Mouse (Mus musculus): ENCODE results near the gene Dgat2. TPM values are rescaled to one million over a fixed set of nuclear protein-coding genes. Genes with fewer than 3 reads are reported as not detected.

Dgat2 gene
- polyA plus RNA-seq, 1 experiment from 2014 or later: 38.3 TPM

- Histone ChIP-seq H3K4me1 (replicated peaks; ENCODE audit: control insufficient read depth, insufficient read depth, low read length) (no peaks in the 10 kb centered on the region; the same call in 1 of the 2 replicates), H3K9ac (ENCODE audit: low read length) (no peak overlapping the region), H3K36me3 (ENCODE audit: control insufficient read depth, insufficient read depth, low read length) (no peaks in the 10 kb centered on the region), H3K9me3 (ENCODE audit: control insufficient read depth, low read length) (no peaks in the 10 kb centered on the region), H3K4me3 (ENCODE audit: low read length) (no peak overlapping the region), H3K27ac (ENCODE audit: low read length) (no peak overlapping the region), H3K4me2 (ENCODE audit: low read depth, low read length) (no peak overlapping the region), H3K27me3 (ENCODE audit: control insufficient read depth, insufficient read depth, low read depth, low read length) (no peaks in the 10 kb centered on the region)
- WGBS: 65% methylated on average over 8 of the region's 9 CpGs
- no peak for ATAC-seq (ENCODE audit: low read depth)
Observed at GRCm38 (mm10) chr7:99199451-99200175, 17.1 kb upstream of the Dgat2 start.

- no peak overlapping the region for H3K27ac ChIP-seq (ENCODE audit: low read length)
- H3K9me3 ChIP-seq (ENCODE audit: control insufficient read depth, low read length): no peaks in the 10 kb centered on the region
- H3K4me3 ChIP-seq (ENCODE audit: low read length): no peak overlapping the region
- no peak overlapping the region for H3K9ac ChIP-seq (ENCODE audit: low read length)
- H3K27me3 ChIP-seq (ENCODE audit: control insufficient read depth, insufficient read depth, low read depth, low read length): no peaks in the 10 kb centered on the region
- whole genome bisulfite sequencing: 82% methylated on average over 2 of the region's 2 CpGs
- no peak overlapping the region for H3K4me2 ChIP-seq (ENCODE audit: low read depth, low read length)
- ATAC-seq (ENCODE audit: low read depth): no peak
- H3K36me3 ChIP-seq (ENCODE audit: control insufficient read depth, insufficient read depth, low read length): no peaks in the 10 kb centered on the region
- H3K4me1 ChIP-seq (replicated peaks; ENCODE audit: control insufficient read depth, insufficient read depth, low read length): no peaks in the 10 kb centered on the region; the same call in 1 of the 2 replicates
Observed at GRCm38 (mm10) chr7:99198811-99199210, 16.3 kb upstream of the Dgat2 start.

DNA sequence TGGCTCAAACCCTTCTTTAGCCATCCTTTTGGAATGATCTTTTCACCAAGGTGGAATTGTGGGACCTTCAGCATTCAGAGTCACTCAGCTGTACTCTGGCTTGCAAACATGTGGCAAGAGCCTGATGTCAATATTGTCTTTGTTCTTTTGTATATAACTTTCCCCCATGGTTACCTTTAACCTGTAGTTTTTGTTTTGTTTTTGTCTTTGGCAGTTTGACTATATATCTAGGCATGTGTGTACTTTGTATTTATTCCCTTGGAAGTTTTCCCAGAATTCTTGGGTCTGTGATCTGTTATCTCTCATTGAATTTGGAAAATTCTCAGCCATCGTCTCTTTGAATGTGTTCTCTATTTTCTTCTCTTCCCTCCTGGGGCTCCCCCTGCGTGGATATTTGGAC, 12.0 kb upstream of the Dgat2 start:
- WGBS: 49% methylated on average over 2 of the region's 2 CpGs
- Histone ChIP-seq H3K27me3 (ENCODE audit: control insufficient read depth, insufficient read depth, low read depth, low read length) (no peaks in the 10 kb centered on the region), H3K4me3 (ENCODE audit: low read length) (no peak overlapping the region), H3K4me2 (ENCODE audit: low read depth, low read length) (no peak overlapping the region), H3K27ac (ENCODE audit: low read length) (no peak overlapping the region), H3K36me3 (ENCODE audit: control insufficient read depth, insufficient read depth, low read length) (no peaks in the 10 kb centered on the region), H3K9me3 (ENCODE audit: control insufficient read depth, low read length) (no peaks in the 10 kb centered on the region), H3K9ac (ENCODE audit: low read length) (no peak overlapping the region), H3K4me1 (replicated peaks; ENCODE audit: control insufficient read depth, insufficient read depth, low read length) (no peaks in the 10 kb centered on the region)
- no peak for ATAC-seq (ENCODE audit: low read depth)

DNA sequence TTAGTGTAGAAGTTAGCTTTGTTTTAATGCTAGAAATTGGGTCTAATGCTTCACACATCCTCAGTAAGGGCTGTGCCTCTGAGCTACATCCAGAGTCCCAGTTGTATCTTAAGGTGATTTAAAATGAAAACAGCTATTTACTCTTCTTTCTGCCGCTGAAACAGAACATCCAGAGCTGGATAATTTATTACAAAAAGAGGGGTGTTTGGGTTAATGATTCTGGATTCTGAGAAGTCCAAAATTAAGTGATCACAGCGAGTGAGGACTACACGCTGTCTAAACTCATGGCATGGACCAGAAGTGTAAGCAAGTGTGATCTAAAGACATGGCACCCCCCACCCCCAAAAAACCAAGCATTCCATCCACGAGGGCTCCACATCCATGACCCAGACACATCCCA, 11.4 kb upstream of the Dgat2 start:
- Histone ChIP-seq H3K9me3 (ENCODE audit: control insufficient read depth, low read length) (no peaks in the 10 kb centered on the region), H3K4me2 (ENCODE audit: low read depth, low read length) (no peak overlapping the region), H3K4me1 (replicated peaks; ENCODE audit: control insufficient read depth, insufficient read depth, low read length) (no peaks in the 10 kb centered on the region), H3K27ac (ENCODE audit: low read length) (no peak overlapping the region), H3K4me3 (ENCODE audit: low read length) (no peak overlapping the region), H3K27me3 (ENCODE audit: control insufficient read depth, insufficient read depth, low read depth, low read length) (no peaks in the 10 kb centered on the region), H3K9ac (ENCODE audit: low read length) (no peak overlapping the region), H3K36me3 (ENCODE audit: control insufficient read depth, insufficient read depth, low read length) (no peaks in the 10 kb centered on the region)
- no peak for ATAC-seq (ENCODE audit: low read depth)
- 77% methylated on average over 4 of the region's 4 CpGs for WGBS

DNA sequence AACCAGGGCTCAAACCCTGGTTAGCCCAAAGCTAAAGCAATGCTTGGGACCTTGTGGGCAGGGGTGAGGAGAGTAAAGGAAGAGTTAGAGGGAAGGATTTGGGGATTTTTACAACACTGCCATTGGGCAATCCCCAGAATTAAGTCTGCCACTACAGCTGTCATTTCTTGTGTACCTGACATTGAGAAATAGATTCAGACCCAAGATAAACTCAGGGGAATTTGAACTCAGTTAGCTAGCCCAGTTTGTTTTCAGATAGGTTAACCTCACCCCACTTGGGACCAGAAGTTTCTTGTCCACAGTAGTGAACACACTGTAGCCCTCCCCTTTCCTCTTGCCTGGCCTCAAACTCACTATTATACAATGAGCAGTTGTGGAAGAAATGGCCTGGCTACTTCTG, 8.9 kb upstream of the Dgat2 start:
- Histone ChIP-seq H3K27me3 (ENCODE audit: control insufficient read depth, insufficient read depth, low read depth, low read length) (no peaks in the 10 kb centered on the region), H3K4me2 (ENCODE audit: low read depth, low read length) (no peak overlapping the region), H3K27ac (ENCODE audit: low read length) (no peak overlapping the region), H3K9me3 (ENCODE audit: control insufficient read depth, low read length) (no peaks in the 10 kb centered on the region), H3K4me1 (replicated peaks; ENCODE audit: control insufficient read depth, insufficient read depth, low read length) (no peaks in the 10 kb centered on the region), H3K4me3 (ENCODE audit: low read length) (no peak overlapping the region), H3K36me3 (ENCODE audit: control insufficient read depth, insufficient read depth, low read length) (no peaks in the 10 kb centered on the region), H3K9ac (ENCODE audit: low read length) (no peak overlapping the region)
- no peak for ATAC-seq (ENCODE audit: low read depth)

DNA sequence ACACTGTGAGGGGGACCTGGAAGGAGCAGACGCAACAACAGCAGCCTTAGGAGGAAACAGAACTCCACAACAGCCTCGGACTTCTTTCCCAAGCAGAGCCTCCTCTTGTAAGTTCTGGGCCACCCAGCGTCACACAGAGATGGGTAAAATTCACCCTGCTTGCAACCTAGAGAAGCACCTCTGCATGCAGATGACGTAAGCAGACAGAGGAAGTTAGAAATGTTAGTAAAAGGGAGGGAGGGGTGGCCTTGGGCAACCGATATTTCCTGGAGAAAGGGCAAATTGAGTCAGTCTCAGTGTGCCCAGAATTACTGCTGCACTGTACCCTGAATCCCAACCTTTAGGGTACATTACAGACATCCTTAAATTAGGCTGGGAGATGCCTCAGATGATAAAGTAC, 7.4 kb upstream of the Dgat2 start:
- no peak overlapping the region for H3K27ac ChIP-seq (ENCODE audit: low read length)
- H3K9ac ChIP-seq (ENCODE audit: low read length): no peak overlapping the region
- H3K4me3 ChIP-seq (ENCODE audit: low read length): no peak overlapping the region
- H3K27me3 ChIP-seq (ENCODE audit: control insufficient read depth, insufficient read depth, low read depth, low read length): no peaks in the 10 kb centered on the region
- no peak for ATAC-seq (ENCODE audit: low read depth)
- H3K36me3 ChIP-seq (ENCODE audit: control insufficient read depth, insufficient read depth, low read length): no peaks in the 10 kb centered on the region
- no peak overlapping the region for H3K4me2 ChIP-seq (ENCODE audit: low read depth, low read length)
- no peaks in the 10 kb centered on the region for H3K4me1 ChIP-seq (replicated peaks; ENCODE audit: control insufficient read depth, insufficient read depth, low read length)
- H3K9me3 ChIP-seq (ENCODE audit: control insufficient read depth, low read length): no peaks in the 10 kb centered on the region
- WGBS: 73% methylated on average over 5 of the region's 5 CpGs

- no peak for ATAC-seq (ENCODE audit: low read depth)
- 72% methylated on average over 6 of the region's 6 CpGs for WGBS
- no peak overlapping the region for H3K4me2 ChIP-seq (ENCODE audit: low read depth, low read length)
Observed at GRCm38 (mm10) chr7:99188630-99189029, 6.1 kb upstream of the Dgat2 start.

DNA sequence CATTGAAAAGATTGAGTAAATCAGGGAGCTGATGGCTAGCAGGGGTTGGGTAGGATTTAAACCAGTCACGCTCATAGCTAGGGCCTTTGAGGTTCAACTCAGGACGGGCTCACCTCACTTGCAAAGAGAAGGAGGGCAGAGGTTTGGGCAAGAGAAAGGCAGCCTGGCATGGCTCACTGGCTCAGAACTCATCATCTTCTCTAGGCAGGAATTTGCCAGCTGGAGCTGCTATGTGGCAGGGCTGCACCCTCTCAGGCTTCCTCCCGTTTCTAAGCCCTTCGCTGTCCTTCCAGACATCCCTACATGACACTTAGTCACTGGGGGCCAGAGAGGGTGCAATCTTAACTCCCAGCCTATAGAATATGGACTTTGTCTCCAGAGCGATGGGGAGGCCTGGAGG, 4.9 kb upstream of the Dgat2 start:
- Histone ChIP-seq H3K4me1 (replicated peaks; ENCODE audit: control insufficient read depth, insufficient read depth, low read length) (no peaks in the 10 kb centered on the region), H3K4me3 (ENCODE audit: low read length) (no peak overlapping the region), H3K9ac (ENCODE audit: low read length) (no peak overlapping the region), H3K4me2 (ENCODE audit: low read depth, low read length) (no peak overlapping the region), H3K27ac (ENCODE audit: low read length) (no peak overlapping the region), H3K9me3 (ENCODE audit: control insufficient read depth, low read length) (no peaks in the 10 kb centered on the region), H3K27me3 (ENCODE audit: control insufficient read depth, insufficient read depth, low read depth, low read length) (no peaks in the 10 kb centered on the region), H3K36me3 (ENCODE audit: control insufficient read depth, insufficient read depth, low read length) (no peaks in the 10 kb centered on the region)
- 72% methylated on average over 5 of the region's 5 CpGs for WGBS
- ATAC-seq (ENCODE audit: low read depth): no peak

More at GRCm38 (mm10) chr7:99188630-99189029, 6.1 kb upstream of the Dgat2 start:
- H3K36me3 ChIP-seq (ENCODE audit: control insufficient read depth, insufficient read depth, low read length): no peaks in the 10 kb centered on the region
- H3K27ac ChIP-seq (ENCODE audit: low read length): no peak overlapping the region
- no peaks in the 10 kb centered on the region for H3K27me3 ChIP-seq (ENCODE audit: control insufficient read depth, insufficient read depth, low read depth, low read length)
- no peaks in the 10 kb centered on the region for H3K9me3 ChIP-seq (ENCODE audit: control insufficient read depth, low read length)
- no peak overlapping the region for H3K9ac ChIP-seq (ENCODE audit: low read length)
- no peaks in the 10 kb centered on the region for H3K4me1 ChIP-seq (replicated peaks; ENCODE audit: control insufficient read depth, insufficient read depth, low read length)
- no peak overlapping the region for H3K4me3 ChIP-seq (ENCODE audit: low read length)

DNA sequence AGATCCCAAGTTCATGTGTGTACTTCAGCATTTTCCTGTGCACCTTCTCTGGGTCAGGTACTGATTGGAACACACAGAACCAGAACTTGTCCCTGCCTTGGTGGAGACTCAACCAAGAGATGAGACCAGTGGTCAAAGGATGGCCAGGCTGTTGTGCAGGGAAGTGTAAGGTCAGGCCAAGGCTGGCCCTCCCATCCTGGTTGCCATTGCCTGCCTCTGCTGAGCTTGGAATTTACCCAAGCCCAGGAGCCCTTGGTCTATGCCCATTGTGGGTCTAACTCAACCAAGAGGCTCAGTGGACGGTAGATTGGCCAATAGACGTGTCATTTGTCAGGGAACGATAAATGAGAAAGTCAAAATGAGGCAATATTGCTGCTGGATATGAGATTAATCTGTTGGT, 2.9 kb upstream of the Dgat2 start:
- Histone ChIP-seq H3K27me3 (ENCODE audit: control insufficient read depth, insufficient read depth, low read depth, low read length) (no peaks in the 10 kb centered on the region), H3K4me2 (ENCODE audit: low read depth, low read length) (no peak overlapping the region), H3K4me3 (ENCODE audit: low read length) (no peak overlapping the region), H3K27ac (ENCODE audit: low read length) (no peak overlapping the region), H3K4me1 (replicated peaks; ENCODE audit: control insufficient read depth, insufficient read depth, low read length) (peaks cover 9% of the 10 kb centered on the region), H3K9ac (ENCODE audit: low read length) (no peak overlapping the region), H3K36me3 (ENCODE audit: control insufficient read depth, insufficient read depth, low read length) (no peaks in the 10 kb centered on the region), H3K9me3 (ENCODE audit: control insufficient read depth, low read length) (no peaks in the 10 kb centered on the region)
- 89% methylated on average over 3 of the region's 3 CpGs for WGBS
- no peak for ATAC-seq (ENCODE audit: low read depth)

DNA sequence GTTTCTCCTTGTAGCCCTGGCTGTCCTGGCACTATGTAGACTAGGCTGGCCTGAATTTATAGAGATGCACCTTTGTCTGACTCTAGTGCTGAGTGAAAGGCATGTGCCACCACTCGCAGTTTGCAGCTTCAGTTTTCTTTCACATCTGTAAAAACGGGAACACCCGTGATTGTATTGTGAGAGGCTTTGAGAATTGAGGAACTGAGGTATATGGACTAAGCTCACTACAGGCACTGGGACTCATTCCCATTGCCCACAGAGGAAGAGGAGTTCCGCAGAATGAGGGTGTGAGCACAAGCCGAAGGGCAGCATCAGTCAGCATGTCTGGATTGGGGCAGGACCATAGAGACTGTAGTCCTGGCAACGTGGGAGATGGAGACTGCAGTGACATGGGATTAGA, 1.2 kb upstream of the Dgat2 start:
- H3K9me3 ChIP-seq (ENCODE audit: control insufficient read depth, low read length): no peaks in the 10 kb centered on the region
- no peak overlapping the region for H3K4me2 ChIP-seq (ENCODE audit: low read depth, low read length)

More for the DNA sequence above, 1.2 kb upstream of the Dgat2 start:
- peak overlapping the region; percentile 91 for H3K27ac ChIP-seq (ENCODE audit: low read length)
- H3K4me1 ChIP-seq (replicated peaks; ENCODE audit: control insufficient read depth, insufficient read depth, low read length): peaks cover 9% of the 10 kb centered on the region
- no peaks in the 10 kb centered on the region for H3K27me3 ChIP-seq (ENCODE audit: control insufficient read depth, insufficient read depth, low read depth, low read length)
- no peak overlapping the region for H3K4me3 ChIP-seq (ENCODE audit: low read length)
- H3K9ac ChIP-seq (ENCODE audit: low read length): no peak overlapping the region
- WGBS: 67% methylated on average over 6 of the region's 6 CpGs
- H3K36me3 ChIP-seq (ENCODE audit: control insufficient read depth, insufficient read depth, low read length): no peaks in the 10 kb centered on the region
- ATAC-seq (ENCODE audit: low read depth): no peak
